Mouse (Mus musculus) neural tube, embryonic 12.5 days (tissue): ENCODE data around the gene Zbtb45. TPM values are rescaled to one million over a fixed set of nuclear protein-coding genes. Genes with fewer than 3 reads are reported as not detected.

ENCODE experiments used
- ATAC-seq: fragments of 200-750 bp; cut with Nextera tagmentation; 2 replicates; pipeline ENCODE4 v1.8.0; 2017; ENCODE audit warnings: low read depth, mild to moderate bottlenecking, moderate TSS enrichment, moderate library complexity; ENCODE audit not compliant: low FRiP score
- H3K27ac ChIP-seq: fragments of 300-500 bp; sonication (generic); 2 replicates; pipeline ENCODE4 v1.5.1; 2016
- H3K27me3 ChIP-seq: fragments of 300-500 bp; sonication (generic); replicated peaks from 2 replicates; pipeline ENCODE4 v1.6.1; 2016; ENCODE audit warnings: mild to moderate bottlenecking
- H3K36me3 ChIP-seq: fragments of 300-500 bp; sonication (generic); 2 replicates; pipeline ENCODE4 v1.6.1; 2016; ENCODE audit warnings: mild to moderate bottlenecking
- H3K4me1 ChIP-seq: fragments of 300-500 bp; sonication (generic); 2 replicates; pipeline ENCODE4 v1.6.1; 2016
- H3K4me2 ChIP-seq: fragments of 300-500 bp; sonication (generic); replicated peaks from 2 replicates; pipeline ENCODE4 v1.6.1; 2016; ENCODE audit warnings: mild to moderate bottlenecking
- H3K4me3 ChIP-seq: fragments of 300-500 bp; sonication (generic); 2 replicates; pipeline ENCODE4 v1.5.1; 2016
- H3K9ac ChIP-seq: fragments of 300-500 bp; sonication (generic); 2 replicates; pipeline ENCODE4 v1.6.1; 2016; ENCODE audit warnings: mild to moderate bottlenecking
- H3K9me3 ChIP-seq: fragments of 300-500 bp; sonication (generic); 2 replicates; pipeline ENCODE4 v1.6.1; 2016; ENCODE audit warnings: mild to moderate bottlenecking
- WGBS: fragments of 180-500 bp; shearing (Covaris S2); methylation state at CpG from one replicate; pipeline ENCODE4 v1.1.7; 2016; 5-methylcytosine and 5-hydroxymethylcytosine counted together
- polyA plus RNA-seq: library from polyadenylated mRNA; unstranded; fragments of >200 nt; fragmentation: Nextera tagmentation; extraction: Ambion mirVana; gene quantifications from 2 replicates; pipeline ENCODE4 v1.2.1, GENCODE M21; 2016

The Zbtb45 gene
- polyA plus RNA-seq, 1 experiment from 2014 or later, result 31.8 TPM

GRCm38 (mm10) chr7:13042511-13042910 lies 32.7 kb upstream of the Zbtb45 start:
- H3K4me2 ChIP-seq, result no peak overlapping the region
- no peaks in the 10 kb centered on the region for H3K36me3 ChIP-seq
- H3K4me3 ChIP-seq, result no peak overlapping the region
- WGBS, result 74% methylated on average over 6 of the region's 6 CpGs
- peaks cover 22% of the 10 kb centered on the region for H3K4me1 ChIP-seq
- no peak overlapping the region for H3K27ac ChIP-seq
- no peaks in the 10 kb centered on the region for H3K9me3 ChIP-seq
- no peak overlapping the region for H3K9ac ChIP-seq
- peaks cover 46% of the 10 kb centered on the region for H3K27me3 ChIP-seq
- ATAC-seq, result no peak

GRCm38 (mm10) chr7:13041256-13041655 lies 31.4 kb upstream of the Zbtb45 start:
- no peak overlapping the region for H3K4me3 ChIP-seq
- ATAC-seq, result no peak
- H3K36me3 ChIP-seq, result peaks cover 2% of the 10 kb centered on the region
- H3K9me3 ChIP-seq, result no peaks in the 10 kb centered on the region
- 67% methylated on average over 1 of the region's 1 CpGs for WGBS
- no peak overlapping the region for H3K9ac ChIP-seq
- H3K27ac ChIP-seq, result no peak overlapping the region
- H3K27me3 ChIP-seq, result peaks cover 46% of the 10 kb centered on the region
- no peak overlapping the region for H3K4me2 ChIP-seq
- H3K4me1 ChIP-seq, result peaks cover 30% of the 10 kb centered on the region

- Histone ChIP-seq H3K4me2 (peak overlapping the region; percentile 88), H3K9ac (peak overlapping the region; percentile 93), H3K9me3 (no peaks in the 10 kb centered on the region), H3K27ac (no peak overlapping the region), H3K36me3 (peaks cover 16% of the 10 kb centered on the region), H3K4me1 (peaks cover 34% of the 10 kb centered on the region), H3K4me3 (no peak overlapping the region), H3K27me3 (peaks cover 31% of the 10 kb centered on the region)
- 94% methylated on average over 1 of the region's 1 CpGs for WGBS
- ATAC-seq, result no peak
These were observed 29.3 kb upstream of the Zbtb45 start for GRCm38 (mm10) chr7:13039181-13039580.

- H3K4me1 ChIP-seq, result peaks cover 34% of the 10 kb centered on the region
- peaks cover 16% of the 10 kb centered on the region for H3K36me3 ChIP-seq
- H3K9me3 ChIP-seq, result no peaks in the 10 kb centered on the region
- peak overlapping the region; percentile 78 for H3K4me3 ChIP-seq
- peaks cover 26% of the 10 kb centered on the region for H3K27me3 ChIP-seq
- peak overlapping the region; percentile 99; the same call in 1 of the 2 replicates for H3K27ac ChIP-seq
- WGBS, result 24% methylated on average over 15 of the region's 15 CpGs
- H3K4me2 ChIP-seq, result peak overlapping the region; percentile 88
- peak overlapping the region; percentile 93 for H3K9ac ChIP-seq
- no peak for ATAC-seq
These were observed 28.9 kb upstream of the Zbtb45 start for GRCm38 (mm10) chr7:13038621-13039169.

- peak; percentile 92 for ATAC-seq
- Histone ChIP-seq H3K9ac (peak within 1 kb of the TSS; percentile 93), H3K4me3 (peak within 1 kb of the TSS; percentile 78), H3K4me2 (peak within 1 kb of the TSS; percentile 88), H3K4me1 (peaks cover 34% of the 10 kb centered on the region), H3K27me3 (peaks cover 19% of the 10 kb centered on the region), H3K36me3 (peaks cover 16% of the 10 kb centered on the region), H3K27ac (peak within 1 kb of the TSS; percentile 99), H3K9me3 (no peaks in the 10 kb centered on the region)
- whole genome bisulfite sequencing, result under 1% methylated on average over 62 of the region's 65 CpGs
These were observed 28.2 kb upstream of the Zbtb45 start, which contains the start of gene Ube2m for GRCm38 (mm10) chr7:13037901-13038555. Gene Ube2m (minus strand): TSS chr7:13038275.

- peak overlapping the region; percentile 78 for H3K4me3 ChIP-seq
- WGBS, result under 1% methylated on average over 25 of the region's 33 CpGs
- no peak for ATAC-seq
- no peaks in the 10 kb centered on the region for H3K9me3 ChIP-seq
- H3K27me3 ChIP-seq, result peaks cover 13% of the 10 kb centered on the region
- peaks cover 23% of the 10 kb centered on the region for H3K36me3 ChIP-seq
- peak overlapping the region; percentile 88 for H3K4me2 ChIP-seq
- H3K4me1 ChIP-seq, result peaks cover 36% of the 10 kb centered on the region
- H3K27ac ChIP-seq, result peak overlapping the region; percentile 99; the same call in 1 of the 2 replicates
- peak overlapping the region; percentile 93 for H3K9ac ChIP-seq
These were observed 27.5 kb upstream of the Zbtb45 start for GRCm38 (mm10) chr7:13037366-13037765.

- H3K27me3 ChIP-seq, result peaks cover 7% of the 10 kb centered on the region
- H3K36me3 ChIP-seq, result peaks cover 28% of the 10 kb centered on the region
- H3K4me1 ChIP-seq, result peaks cover 40% of the 10 kb centered on the region
- H3K9me3 ChIP-seq, result no peaks in the 10 kb centered on the region
- H3K9ac ChIP-seq, result peak overlapping the region; percentile 93
- H3K27ac ChIP-seq, result no peak overlapping the region
- no peak for ATAC-seq
- WGBS, result 50% methylated on average over 4 of the region's 4 CpGs
- peak overlapping the region; percentile 88 for H3K4me2 ChIP-seq
- H3K4me3 ChIP-seq, result peak overlapping the region; percentile 78
These were observed 27.0 kb upstream of the Zbtb45 start for GRCm38 (mm10) chr7:13036806-13037205.

- peaks cover 41% of the 10 kb centered on the region for H3K36me3 ChIP-seq
- H3K4me1 ChIP-seq, result peaks cover 40% of the 10 kb centered on the region
- 83% methylated on average over 17 of the region's 17 CpGs for WGBS
- peak overlapping the region; percentile 29; the same call in 1 of the 2 replicates for H3K9ac ChIP-seq
- H3K27me3 ChIP-seq, result no peaks in the 10 kb centered on the region
- no peak; the same call in 1 of the 2 replicates for ATAC-seq
- H3K4me2 ChIP-seq, result peak overlapping the region; percentile 91
- H3K27ac ChIP-seq, result peak overlapping the region; percentile 74; the same call in 1 of the 2 replicates
- H3K4me3 ChIP-seq, result peak overlapping the region; percentile 58; the same call in 1 of the 2 replicates
- H3K9me3 ChIP-seq, result no peaks in the 10 kb centered on the region
These were observed 25.5 kb upstream of the Zbtb45 start for GRCm38 (mm10) chr7:13035211-13035855.

- H3K27ac ChIP-seq, result peak within 1 kb of the TSS; percentile 74
- H3K27me3 ChIP-seq, result no peaks in the 10 kb centered on the region
- peak within 1 kb of the TSS; percentile 79 for H3K9ac ChIP-seq
- peak within 1 kb of the TSS; percentile 58 for H3K4me3 ChIP-seq
- under 1% methylated on average over 45 of the region's 45 CpGs for WGBS
- ATAC-seq, result peak; percentile 70
- H3K9me3 ChIP-seq, result no peaks in the 10 kb centered on the region
- peaks cover 40% of the 10 kb centered on the region for H3K4me1 ChIP-seq
- peaks cover 51% of the 10 kb centered on the region for H3K36me3 ChIP-seq
- peak within 1 kb of the TSS; percentile 91 for H3K4me2 ChIP-seq
These were observed 24.5 kb upstream of the Zbtb45 start, which contains the start of gene Chmp2a for GRCm38 (mm10) chr7:13034148-13034977. Gene Chmp2a (minus strand): TSS chr7:13034807.

GRCm38 (mm10) chr7:13033451-13034147 lies 23.8 kb upstream of the Zbtb45 start:
- H3K4me1 ChIP-seq, result peaks cover 35% of the 10 kb centered on the region
- H3K4me2 ChIP-seq, result peak overlapping the region; percentile 91
- no peak for ATAC-seq
- peaks cover 59% of the 10 kb centered on the region for H3K36me3 ChIP-seq
- 54% methylated on average over 13 of the region's 13 CpGs for WGBS
- H3K9ac ChIP-seq, result peak overlapping the region; percentile 79
- no peaks in the 10 kb centered on the region for H3K27me3 ChIP-seq
- peak overlapping the region; percentile 74; the same call in 1 of the 2 replicates for H3K27ac ChIP-seq
- H3K4me3 ChIP-seq, result peak overlapping the region; percentile 58
- no peaks in the 10 kb centered on the region for H3K9me3 ChIP-seq

- Histone ChIP-seq H3K9ac (no peak overlapping the region), H3K36me3 (peaks cover 69% of the 10 kb centered on the region), H3K27me3 (no peaks in the 10 kb centered on the region), H3K4me1 (peaks cover 34% of the 10 kb centered on the region), H3K4me2 (no peak overlapping the region), H3K27ac (no peak overlapping the region), H3K9me3 (no peaks in the 10 kb centered on the region), H3K4me3 (no peak overlapping the region)
- 96% methylated on average over 7 of the region's 7 CpGs for WGBS
- ATAC-seq, result no peak
These were observed 22.7 kb upstream of the Zbtb45 start for GRCm38 (mm10) chr7:13032541-13032940.
